Mouse (Mus musculus) Muller cell, postnatal 12 days (primary cell): ENCODE measurements around the gene Dusp16.
A peak's percentile ranks its signal among the peaks of the same experiment; 100 is the strongest.

Experiments
- DNase-seq: peaks from one replicate; pipeline ENCODE4 v3.0.0-alpha.2; 2015; ENCODE audit errors: inconsistent ontology term

Gene Dusp16

GRCm38 (mm10) chr6:134792141-134793045, at the start of gene Dusp16:
TSS of gene Dusp16 (minus strand) at chr6:134792625.
- peak; percentile 98 for DNase-seq

DNA sequence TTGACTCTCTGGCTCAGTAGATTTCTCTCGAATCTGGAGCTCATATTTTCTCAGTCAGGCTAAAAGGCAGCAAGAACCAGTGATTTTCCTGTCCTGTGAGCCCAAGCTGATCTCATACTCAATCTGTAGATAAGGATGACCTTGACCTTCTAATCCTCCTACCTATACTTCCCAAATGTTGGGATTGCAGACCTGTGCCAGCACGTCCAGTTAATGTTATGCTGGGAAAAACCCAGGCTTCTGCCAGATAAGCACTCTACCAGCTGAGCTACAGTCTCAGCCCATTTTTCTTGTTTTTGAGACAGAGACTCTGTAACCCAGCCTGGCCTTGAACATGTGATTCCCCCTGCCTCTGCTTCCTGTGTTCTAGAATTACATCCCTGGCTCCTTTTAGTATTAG, 47.9 kb upstream of the Dusp16 start:
- DNase-seq: no peak

- no peak for DNase-seq
Observed at GRCm38 (mm10) chr6:134838111-134838510, 45.7 kb upstream of the Dusp16 start.

GRCm38 (mm10) chr6:134834585-134835251, 42.3 kb upstream of the Dusp16 start:
- no peak for DNase-seq

DNA sequence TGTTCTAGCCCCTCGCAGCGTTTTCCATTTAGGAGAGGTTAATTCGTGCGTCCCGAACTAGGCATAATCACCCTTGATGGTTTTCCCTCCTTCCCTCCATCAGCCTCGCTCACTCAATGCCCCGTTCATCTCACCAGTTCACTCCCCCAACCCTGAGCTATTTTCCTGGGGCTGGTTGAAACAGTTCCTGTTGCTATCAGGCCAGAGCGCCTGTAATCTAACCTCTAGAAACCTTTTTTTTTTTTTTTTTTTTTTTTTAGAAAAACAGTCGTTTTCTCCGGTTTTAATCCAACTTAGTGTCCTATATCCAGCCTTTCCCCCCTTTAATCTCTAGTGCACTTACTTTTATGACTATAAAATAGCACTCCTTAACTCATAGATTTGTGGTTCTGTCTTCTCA, 38.4 kb upstream of the Dusp16 start:
- DNase-seq: no peak

DNA sequence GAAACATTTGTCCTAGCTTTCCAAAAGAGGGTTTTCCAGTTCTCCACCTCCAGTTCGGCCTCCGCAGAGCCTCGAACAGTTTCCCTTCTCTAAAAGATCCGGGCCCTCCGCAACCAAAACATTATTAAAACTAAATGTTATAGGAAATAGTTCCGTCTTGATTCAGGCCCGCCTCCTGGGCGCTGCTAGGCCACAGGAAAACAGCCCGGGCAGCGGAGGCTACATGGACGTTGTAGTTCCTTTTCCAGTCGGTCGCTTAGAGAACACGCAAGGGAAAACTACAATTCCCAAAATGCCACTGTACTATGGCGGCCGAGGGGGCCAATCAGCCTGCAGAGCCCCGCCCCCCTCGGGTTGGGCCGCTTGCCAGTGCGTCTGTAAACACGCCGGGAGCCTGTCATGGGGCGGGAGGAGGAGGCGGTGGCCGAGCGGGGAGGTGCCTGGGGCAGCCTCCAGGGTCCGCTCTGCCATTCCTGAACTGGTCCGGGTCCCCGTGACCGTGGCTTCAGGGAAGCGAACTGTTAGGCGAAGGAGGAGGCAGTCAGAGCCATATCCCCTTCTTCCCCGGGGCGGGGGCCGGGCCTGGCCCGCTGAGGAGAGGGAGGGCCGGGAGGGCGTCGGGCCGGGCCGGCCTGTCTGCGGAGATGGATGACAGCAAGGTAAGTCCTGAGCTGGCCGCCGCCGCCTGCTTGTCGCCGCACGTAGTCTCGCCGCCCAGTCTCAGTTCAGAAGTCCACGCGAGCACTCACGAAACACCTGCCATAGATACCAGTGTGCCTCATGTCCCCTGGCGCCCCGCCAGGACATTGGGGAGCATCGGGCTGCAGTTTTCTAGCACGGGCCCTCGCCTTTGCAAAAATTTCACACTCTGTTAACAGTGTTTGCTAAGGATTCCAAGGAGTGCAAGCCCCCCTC, 37.6 kb upstream of the Dusp16 start, which contains the start of gene Crebl2:
TSS of gene Crebl2 (plus strand) at position 369 of the 915 bp plus-strand sequence.
- peak; percentile 100 for DNase-seq

DNA sequence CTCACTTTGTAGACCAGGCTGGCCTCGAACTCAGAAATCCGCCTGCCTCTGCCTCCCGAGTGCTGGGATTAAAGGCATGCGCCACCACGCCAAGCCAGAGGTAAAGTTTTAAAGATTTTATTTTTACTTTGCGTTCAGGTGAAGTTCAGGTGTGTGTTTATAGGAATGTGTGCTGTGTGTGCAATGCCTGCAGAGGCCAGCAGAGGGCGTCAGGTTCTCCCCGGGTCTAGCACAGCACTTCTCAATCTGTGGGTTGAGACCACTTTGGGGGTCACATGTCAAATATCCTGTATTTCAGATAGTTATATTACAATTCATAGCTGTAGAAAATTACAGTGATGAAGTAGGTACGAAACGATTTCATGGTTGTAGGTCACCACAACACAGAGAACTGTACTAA, 30.4 kb upstream of the Dusp16 start:
- DNase-seq: no peak

DNA sequence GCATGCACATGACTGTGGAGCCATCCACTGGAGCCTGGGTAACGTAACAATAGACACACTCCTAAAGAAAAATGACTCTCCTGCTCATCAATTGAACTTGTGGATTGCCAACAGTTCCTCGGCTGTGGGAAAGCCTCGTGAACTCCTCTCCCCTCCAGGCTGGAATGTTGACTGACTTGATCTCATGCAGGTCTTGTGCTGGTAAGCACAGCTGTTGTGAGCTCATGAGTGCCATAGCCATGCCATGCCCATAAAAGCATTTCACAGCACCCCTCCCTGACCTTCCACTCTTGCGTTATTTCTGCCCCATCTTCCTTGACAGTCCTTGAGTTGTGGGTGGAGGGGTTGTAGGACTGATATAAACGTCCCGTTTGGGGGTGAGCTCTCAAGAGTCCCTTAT, 28.0 kb upstream of the Dusp16 start:
- DNase-seq: peak; percentile 27

- DNase-seq: no peak
Observed at GRCm38 (mm10) chr6:134819741-134820140, 27.3 kb upstream of the Dusp16 start.

- peak; percentile 92 for DNase-seq
Observed at GRCm38 (mm10) chr6:134817051-134817928, 24.9 kb upstream of the Dusp16 start.

DNA sequence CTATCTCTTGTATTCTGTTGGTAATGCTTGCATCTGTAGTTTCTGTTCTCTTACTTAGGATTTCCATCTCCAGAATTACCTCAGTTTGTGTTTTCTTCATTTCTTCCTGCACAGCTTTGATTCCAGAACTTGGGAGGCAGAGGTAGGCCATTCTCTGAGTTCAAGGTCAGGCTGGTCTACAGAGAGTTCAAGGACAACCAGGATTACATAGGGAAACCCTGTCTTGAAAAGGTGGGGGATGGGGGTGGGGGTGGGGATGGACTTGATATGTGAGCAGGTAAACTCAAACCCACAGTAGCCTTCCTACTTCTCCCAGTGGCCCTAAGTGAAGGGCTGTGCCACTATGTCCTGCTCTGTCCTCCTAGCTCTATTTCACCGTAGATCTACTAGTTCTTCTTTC, 20.6 kb upstream of the Dusp16 start:
- no peak for DNase-seq

GRCm38 (mm10) chr6:134807794-134808193, 15.4 kb upstream of the Dusp16 start:
- no peak for DNase-seq

- DNase-seq: no peak
Observed at GRCm38 (mm10) chr6:134807091-134807490, 14.7 kb upstream of the Dusp16 start.

DNA sequence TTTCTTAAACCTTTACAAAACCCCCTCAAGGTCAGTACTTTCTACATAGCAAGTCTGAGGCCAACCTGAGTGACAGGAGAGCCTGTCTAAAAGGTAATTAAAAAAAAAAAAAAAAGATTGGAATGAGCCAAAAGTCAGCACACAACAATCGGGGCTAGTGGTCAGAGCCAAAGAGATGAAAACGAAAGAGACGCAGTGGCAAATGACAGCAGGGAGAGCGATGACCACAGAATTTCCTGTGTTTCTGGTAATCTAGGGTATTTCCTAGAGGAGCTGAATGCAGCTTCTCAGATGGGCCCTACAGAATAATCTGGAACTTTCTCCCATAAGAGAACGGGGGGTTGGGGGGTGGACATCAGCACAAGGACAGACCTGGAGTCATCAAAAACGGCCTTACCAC, 13.7 kb upstream of the Dusp16 start:
- DNase-seq: no peak

GRCm38 (mm10) chr6:134804736-134805277, 12.4 kb upstream of the Dusp16 start:
- peak; percentile 89 for DNase-seq

GRCm38 (mm10) chr6:134802641-134803043, 10.2 kb upstream of the Dusp16 start:
- DNase-seq: no peak

- peak; percentile 71 for DNase-seq
Observed at GRCm38 (mm10) chr6:134801483-134801882, 9.1 kb upstream of the Dusp16 start.

- no peak for DNase-seq
Observed at GRCm38 (mm10) chr6:134796297-134796696, 3.9 kb upstream of the Dusp16 start.

- no peak for DNase-seq
Observed at GRCm38 (mm10) chr6:134793911-134794520, 1.6 kb upstream of the Dusp16 start.
